Mouse (Mus musculus) erythroblast, embryonic 14.5 days (primary cell): ENCODE measurements around the gene Gm49354. TPM values are rescaled to one million over a fixed set of nuclear protein-coding genes. Genes with fewer than 3 reads are reported as not detected.
A peak's percentile ranks its signal among the peaks of the same experiment; 100 is the strongest.

ENCODE experiments used
- H3K27me3 ChIP-seq: 2 replicates; pipeline ENCODE4 v1.6.1; 2012; ENCODE audit warnings: inconsistent platforms; ENCODE audit not compliant: control insufficient read depth
- H3K36me3 ChIP-seq: 2 replicates; pipeline ENCODE4 v1.6.1; 2012; ENCODE audit warnings: mild to moderate bottlenecking, inconsistent platforms; ENCODE audit not compliant: control insufficient read depth
- H3K4me1 ChIP-seq: 2 replicates; pipeline ENCODE4 v1.6.1; 2012; ENCODE audit warnings: inconsistent platforms; ENCODE audit not compliant: control insufficient read depth
- H3K4me3 ChIP-seq: replicated peaks from 2 replicates; pipeline ENCODE3; 2012; ENCODE audit warnings: moderate library complexity, mild to moderate bottlenecking, inconsistent platforms
- H3K9me3 ChIP-seq: 2 replicates; pipeline ENCODE4 v1.6.1; 2012; ENCODE audit warnings: low read length, inconsistent platforms, mixed read lengths; ENCODE audit not compliant: control insufficient read depth
- GATA1 ChIP-seq: IDR thresholded peaks from 2 replicates; pipeline ENCODE4 v1.6.1; 2012; ENCODE audit warnings: low read length, inconsistent platforms, mixed read lengths
- TAL1 ChIP-seq: IDR thresholded peaks from 3 replicates; pipeline ENCODE4 v1.6.1; 2012; ENCODE audit warnings: low read length, inconsistent platforms, mixed read lengths
- polyA plus RNA-seq: library from polyadenylated mRNA; stranded (reverse); fragments of >175 nt; gene quantifications from 2 replicates; pipeline ENCODE4 v1.2.3, GENCODE M21; 2012

Gm49354 gene
- polyA plus RNA-seq, 1 experiment: 10.5 TPM

GRCm38 (mm10) chr13:59770164-59770562 is 11.9 kb downstream of the Gm49354 start:
- H3K27me3 ChIP-seq: no peaks in the 10 kb centered on the region
- H3K9me3 ChIP-seq: no peaks in the 10 kb centered on the region
- H3K36me3 ChIP-seq: peaks cover 92% of the 10 kb centered on the region
- TF ChIP-seq TAL1 (peak; percentile 98), GATA1 (peak; percentile 87)
- H3K4me3 ChIP-seq: peak overlapping the region; percentile 100
- peaks cover 79% of the 10 kb centered on the region for H3K4me1 ChIP-seq

- TF ChIP-seq TAL1 (no peak), GATA1 (no peak)
- H3K9me3 ChIP-seq: no peaks in the 10 kb centered on the region
- peak within 1 kb of the TSS; percentile 100 for H3K4me3 ChIP-seq
- no peaks in the 10 kb centered on the region for H3K27me3 ChIP-seq
- peaks cover 76% of the 10 kb centered on the region for H3K4me1 ChIP-seq
- H3K36me3 ChIP-seq: peaks cover 91% of the 10 kb centered on the region
Measured at GRCm38 (mm10) chr13:59769296-59770163, 12.5 kb downstream of the Gm49354 start, which contains the start of gene Isca1. Isca1 (minus strand) TSS chr13:59769810.

GRCm38 (mm10) chr13:59768531-59768930 is 13.5 kb downstream of the Gm49354 start:
- TF ChIP-seq GATA1: no peak
- TF ChIP-seq TAL1: no peak
- H3K4me3 ChIP-seq: peak overlapping the region; percentile 100
- H3K36me3 ChIP-seq: peaks cover 91% of the 10 kb centered on the region
- no peaks in the 10 kb centered on the region for H3K27me3 ChIP-seq
- no peaks in the 10 kb centered on the region for H3K9me3 ChIP-seq
- peaks cover 80% of the 10 kb centered on the region for H3K4me1 ChIP-seq

DNA sequence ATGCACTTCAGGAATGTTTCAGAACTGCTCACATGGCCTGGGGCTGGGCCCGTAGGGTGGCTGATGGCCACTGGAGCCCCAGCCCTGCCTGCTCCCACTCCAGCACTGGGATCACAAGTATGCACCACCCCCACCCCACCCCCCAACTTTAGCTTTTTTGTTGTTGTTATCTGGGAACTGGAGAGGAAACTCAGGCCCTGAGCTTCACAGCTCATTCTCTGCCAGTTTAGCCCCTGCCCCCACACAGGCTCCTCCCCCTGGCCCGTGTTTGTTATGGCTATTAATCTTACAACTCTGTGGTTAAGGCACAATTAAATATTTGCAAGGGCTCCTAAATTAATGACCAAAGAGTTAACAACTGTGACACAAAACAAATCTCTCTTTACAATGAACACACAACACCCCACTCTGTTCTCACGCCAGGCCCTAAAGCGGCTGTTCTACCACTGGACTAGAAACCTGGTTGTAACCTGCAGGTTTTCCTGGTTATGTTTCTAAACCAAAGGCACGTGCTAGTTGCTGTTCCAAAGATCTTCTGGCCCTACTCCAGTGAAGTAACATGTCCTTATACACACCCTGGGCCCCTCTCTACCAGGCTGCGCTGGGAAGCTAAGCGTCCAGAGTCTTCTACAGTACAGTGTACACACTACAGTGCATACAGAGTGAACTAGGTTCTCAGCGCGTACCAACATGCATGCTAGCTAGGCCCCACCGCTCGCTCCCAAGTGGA is 15.1 kb downstream of the Gm49354 start:
- 0 out of 2 replicates have a peak, but pooled peaks cover 2% of the 10 kb centered on the region for H3K9me3 ChIP-seq
- TF ChIP-seq TAL1: no peak
- TF ChIP-seq GATA1: no peak
- peaks cover 91% of the 10 kb centered on the region for H3K36me3 ChIP-seq
- H3K4me3 ChIP-seq: peak overlapping the region; percentile 100
- H3K4me1 ChIP-seq: peaks cover 80% of the 10 kb centered on the region
- no peaks in the 10 kb centered on the region for H3K27me3 ChIP-seq

DNA sequence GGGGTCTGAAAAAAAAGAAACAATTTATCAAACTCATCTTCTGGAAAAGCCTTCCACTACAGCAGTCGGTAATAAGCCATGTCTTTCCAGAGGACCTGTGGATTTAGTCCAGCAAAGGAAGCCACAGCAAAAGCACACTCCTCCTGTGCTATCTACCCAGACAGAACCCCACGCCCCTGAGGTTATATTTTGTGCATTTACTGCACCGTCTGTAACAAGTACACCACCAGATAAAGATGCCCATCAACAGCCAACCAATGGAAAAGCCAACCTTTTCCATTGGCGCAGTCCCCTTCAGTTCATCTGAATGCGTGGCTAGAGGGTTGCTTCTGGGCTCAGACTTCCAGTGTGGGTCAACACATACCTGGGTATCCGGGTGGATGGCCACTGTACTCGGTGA is 19.3 kb downstream of the Gm49354 start:
- 0 out of 2 replicates have a peak, but pooled peaks cover 2% of the 10 kb centered on the region for H3K9me3 ChIP-seq
- no peaks in the 10 kb centered on the region for H3K27me3 ChIP-seq
- H3K4me3 ChIP-seq: peak overlapping the region; percentile 49
- peaks cover 79% of the 10 kb centered on the region for H3K4me1 ChIP-seq
- TF ChIP-seq GATA1: peak; percentile 47
- peak; percentile 44; the same call in 2 of the 3 replicates for TF ChIP-seq TAL1
- peaks cover 97% of the 10 kb centered on the region for H3K36me3 ChIP-seq

GRCm38 (mm10) chr13:59756906-59757305 is 25.1 kb downstream of the Gm49354 start:
- peaks cover 35% of the 10 kb centered on the region for H3K4me1 ChIP-seq
- H3K4me3 ChIP-seq: no peak overlapping the region
- TF ChIP-seq GATA1 (no peak), TAL1 (no peak)
- no peaks in the 10 kb centered on the region for H3K27me3 ChIP-seq
- H3K9me3 ChIP-seq: peaks cover 2% of the 10 kb centered on the region; the same call in 1 of the 2 replicates
- peaks cover 96% of the 10 kb centered on the region for H3K36me3 ChIP-seq

DNA sequence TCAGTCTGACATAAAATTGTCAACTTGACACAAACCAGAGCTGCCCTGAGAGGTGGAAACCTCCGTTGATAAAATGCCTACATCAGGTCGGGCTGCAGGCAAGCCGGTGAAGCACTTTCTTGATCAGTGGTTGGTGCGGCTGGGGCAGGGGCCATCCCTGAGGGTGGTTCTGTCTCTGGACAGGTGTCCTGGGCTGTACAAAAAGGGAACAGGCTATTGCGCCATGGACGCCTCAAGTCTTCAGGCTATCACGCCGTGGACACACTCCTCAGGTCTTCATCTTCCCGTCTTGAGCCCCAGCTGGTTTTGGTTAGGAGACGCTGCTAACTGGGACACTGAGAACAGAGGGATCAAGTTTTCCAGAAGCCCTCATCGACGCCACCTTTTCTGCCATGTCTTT is 31.7 kb downstream of the Gm49354 start:
- Histone ChIP-seq H3K27me3 (peaks cover 31% of the 10 kb centered on the region), H3K9me3 (peaks cover 6% of the 10 kb centered on the region), H3K4me3 (no peak overlapping the region), H3K36me3 (peaks cover 34% of the 10 kb centered on the region), H3K4me1 (peaks cover 23% of the 10 kb centered on the region)
- TF ChIP-seq GATA1 (no peak), TAL1 (no peak)

- Histone ChIP-seq H3K4me3 (no peak within 1 kb of the TSS), H3K9me3 (peaks cover 3% of the 10 kb centered on the region), H3K27me3 (peaks cover 37% of the 10 kb centered on the region), H3K4me1 (peaks cover 26% of the 10 kb centered on the region), H3K36me3 (no peaks in the 10 kb centered on the region)
- no peak for TF ChIP-seq GATA1
- no peak for TF ChIP-seq TAL1
Measured at GRCm38 (mm10) chr13:59746711-59747110, 35.3 kb downstream of the Gm49354 start, which contains the start of gene 1700014D04Rik. 1700014D04Rik (minus strand) TSS chr13:59746752.

- Histone ChIP-seq H3K9me3 (peaks cover 3% of the 10 kb centered on the region), H3K27me3 (peaks cover 37% of the 10 kb centered on the region), H3K4me3 (no peak overlapping the region), H3K4me1 (peaks cover 27% of the 10 kb centered on the region), H3K36me3 (no peaks in the 10 kb centered on the region)
- no peak for TF ChIP-seq TAL1
- TF ChIP-seq GATA1: no peak
Measured at GRCm38 (mm10) chr13:59746164-59746563, 35.9 kb downstream of the Gm49354 start.
